Mouse (Mus musculus) forebrain, embryonic 12.5 days (tissue): ENCODE data around the gene Epb41l5. TPM values are rescaled to one million over a fixed set of nuclear protein-coding genes. Genes with fewer than 3 reads are reported as not detected.

ENCODE experiments used
- ATAC-seq: fragments of 200-750 bp; cut with Nextera tagmentation; 2 replicates; pipeline ENCODE4 v1.8.0; 2017; ENCODE audit warnings: moderate TSS enrichment; ENCODE audit not compliant: low FRiP score
- H3K27ac ChIP-seq: fragments of 300-500 bp; sonication (generic); 2 replicates; pipeline ENCODE4 v1.5.1; 2016; ENCODE audit warnings: mild to moderate bottlenecking
- H3K27me3 ChIP-seq: fragments of 300-500 bp; sonication (generic); 2 replicates; pipeline ENCODE4 v1.6.1; 2016; ENCODE audit warnings: mild to moderate bottlenecking
- H3K36me3 ChIP-seq: fragments of 300-500 bp; sonication (generic); replicated peaks from 2 replicates; pipeline ENCODE4 v1.6.1; 2016; ENCODE audit warnings: mild to moderate bottlenecking
- H3K4me1 ChIP-seq: fragments of 300-500 bp; sonication (generic); 2 replicates; pipeline ENCODE4 v1.6.1; 2016
- H3K4me2 ChIP-seq: fragments of 300-500 bp; sonication (generic); 2 replicates; pipeline ENCODE4 v1.6.1; 2016; ENCODE audit warnings: mild to moderate bottlenecking, moderate library complexity
- H3K4me3 ChIP-seq: fragments of 300-500 bp; sonication (generic); replicated peaks from 2 replicates; pipeline ENCODE4 v1.5.1; 2016; ENCODE audit warnings: mild to moderate bottlenecking
- H3K9ac ChIP-seq: fragments of 300-500 bp; sonication (generic); 2 replicates; pipeline ENCODE4 v1.6.1; 2016; ENCODE audit warnings: mild to moderate bottlenecking
- H3K9me3 ChIP-seq: fragments of 300-500 bp; sonication (generic); 2 replicates; pipeline ENCODE4 v1.6.1; 2016
- WGBS: fragments of 180-500 bp; shearing (Covaris S2); methylation state at CpG from one replicate; pipeline ENCODE4 v1.1.7; 2016; 5-methylcytosine and 5-hydroxymethylcytosine counted together
- polyA plus RNA-seq: library from polyadenylated mRNA; unstranded; fragments of >200 nt; fragmentation: Nextera tagmentation; extraction: Ambion mirVana; gene quantifications from 2 replicates; pipeline ENCODE4 v1.2.1, GENCODE M21; 2016

Epb41l5 gene
- 38.0 and 41.8 TPM in 2 replicates for polyA plus RNA-seq

GRCm38 (mm10) chr1:119648205-119649111, at the start of gene Epb41l5:
Gene Epb41l5 (minus strand): TSS chr1:119649000.
- H3K9ac ChIP-seq = peak within 1 kb of the TSS; percentile 72
- H3K4me2 ChIP-seq = peak within 1 kb of the TSS; percentile 71
- WGBS = under 1% methylated on average over 86 of the region's 86 CpGs
- H3K4me1 ChIP-seq = peaks cover 14% of the 10 kb centered on the region
- peak within 1 kb of the TSS; percentile 88 for H3K27ac ChIP-seq
- no peaks in the 10 kb centered on the region for H3K9me3 ChIP-seq
- no peaks in the 10 kb centered on the region for H3K27me3 ChIP-seq
- peak within 1 kb of the TSS; percentile 80 for H3K4me3 ChIP-seq
- no peaks in the 10 kb centered on the region for H3K36me3 ChIP-seq
- ATAC-seq = peak; percentile 97

GRCm38 (mm10) chr1:119696860-119697259, 48.1 kb upstream of the Epb41l5 start:
- H3K9me3 ChIP-seq = no peaks in the 10 kb centered on the region
- WGBS = 98% methylated on average over 1 of the region's 1 CpGs
- ATAC-seq = no peak

GRCm38 (mm10) chr1:119685773-119686558, 37.2 kb upstream of the Epb41l5 start:
- Histone ChIP-seq H3K9me3 (no peaks in the 10 kb centered on the region), H3K9ac (no peak overlapping the region), H3K27ac (no peak overlapping the region), H3K4me1 (no peaks in the 10 kb centered on the region), H3K4me2 (no peak overlapping the region), H3K27me3 (no peaks in the 10 kb centered on the region), H3K4me3 (no peak overlapping the region), H3K36me3 (peaks cover 11% of the 10 kb centered on the region)
- WGBS = 89% methylated on average over 3 of the region's 3 CpGs
- ATAC-seq = no peak

More at GRCm38 (mm10) chr1:119696860-119697259, 48.1 kb upstream of the Epb41l5 start:
- no peak overlapping the region for H3K4me3 ChIP-seq
- no peaks in the 10 kb centered on the region for H3K4me1 ChIP-seq
- H3K27me3 ChIP-seq = no peaks in the 10 kb centered on the region
- no peak overlapping the region for H3K4me2 ChIP-seq
- no peak overlapping the region for H3K27ac ChIP-seq
- no peak overlapping the region for H3K9ac ChIP-seq
- peaks cover 24% of the 10 kb centered on the region for H3K36me3 ChIP-seq

- Histone ChIP-seq H3K4me3 (no peak overlapping the region), H3K4me2 (no peak overlapping the region), H3K9me3 (no peaks in the 10 kb centered on the region), H3K27ac (no peak overlapping the region), H3K27me3 (no peaks in the 10 kb centered on the region), H3K36me3 (peaks cover 17% of the 10 kb centered on the region), H3K4me1 (no peaks in the 10 kb centered on the region), H3K9ac (no peak overlapping the region)
- ATAC-seq = no peak; the same call in 1 of the 2 replicates
- 39% methylated on average over 2 of the region's 2 CpGs for WGBS
Measured at GRCm38 (mm10) chr1:119681663-119682213, 32.9 kb upstream of the Epb41l5 start.

- Histone ChIP-seq H3K36me3 (peaks cover 15% of the 10 kb centered on the region), H3K27me3 (no peaks in the 10 kb centered on the region), H3K27ac (no peak overlapping the region), H3K9ac (no peak overlapping the region), H3K4me3 (no peak overlapping the region), H3K9me3 (no peaks in the 10 kb centered on the region), H3K4me1 (no peaks in the 10 kb centered on the region), H3K4me2 (no peak overlapping the region)
- ATAC-seq = no peak
- WGBS = 83% methylated on average over 1 of the region's 1 CpGs
Measured at GRCm38 (mm10) chr1:119674984-119675383, 26.2 kb upstream of the Epb41l5 start.

GRCm38 (mm10) chr1:119666904-119667303, 18.1 kb upstream of the Epb41l5 start:
- Histone ChIP-seq H3K27me3 (no peaks in the 10 kb centered on the region), H3K27ac (no peak overlapping the region), H3K4me1 (no peaks in the 10 kb centered on the region), H3K36me3 (0 out of 2 replicates have a peak, but pooled peaks cover 10% of the 10 kb centered on the region), H3K9ac (no peak overlapping the region), H3K9me3 (no peaks in the 10 kb centered on the region), H3K4me3 (no peak overlapping the region), H3K4me2 (no peak overlapping the region)
- WGBS = 91% methylated on average over 7 of the region's 7 CpGs
- ATAC-seq = no peak

- H3K4me2 ChIP-seq = no peak overlapping the region
- H3K9me3 ChIP-seq = no peaks in the 10 kb centered on the region
- H3K36me3 ChIP-seq = peaks cover 3% of the 10 kb centered on the region; the same call in 1 of the 2 replicates
- no peak for ATAC-seq
- H3K4me3 ChIP-seq = no peak overlapping the region
- no peak overlapping the region for H3K9ac ChIP-seq
- H3K27ac ChIP-seq = no peak overlapping the region
- 97% methylated on average over 2 of the region's 2 CpGs for WGBS
- no peaks in the 10 kb centered on the region for H3K4me1 ChIP-seq
- H3K27me3 ChIP-seq = no peaks in the 10 kb centered on the region
Measured at GRCm38 (mm10) chr1:119654307-119654706, 5.5 kb upstream of the Epb41l5 start.

- Histone ChIP-seq H3K9me3 (no peaks in the 10 kb centered on the region), H3K9ac (no peak overlapping the region), H3K4me3 (no peak overlapping the region), H3K36me3 (no peaks in the 10 kb centered on the region), H3K27me3 (no peaks in the 10 kb centered on the region), H3K4me1 (peaks cover 14% of the 10 kb centered on the region), H3K27ac (no peak overlapping the region), H3K4me2 (no peak overlapping the region)
- ATAC-seq = no peak
- 88% methylated on average over 5 of the region's 5 CpGs for WGBS
Measured at GRCm38 (mm10) chr1:119650386-119650785, 1.6 kb upstream of the Epb41l5 start.

GRCm38 (mm10) chr1:119649627-119650026, 827 bp upstream of the Epb41l5 start:
- 74% methylated on average over 2 of the region's 2 CpGs for WGBS
- H3K36me3 ChIP-seq = no peaks in the 10 kb centered on the region
- H3K9me3 ChIP-seq = no peaks in the 10 kb centered on the region
- no peak overlapping the region for H3K4me3 ChIP-seq
- H3K27me3 ChIP-seq = no peaks in the 10 kb centered on the region
- no peak overlapping the region for H3K4me2 ChIP-seq
- H3K27ac ChIP-seq = no peak overlapping the region
- no peak for ATAC-seq
- H3K4me1 ChIP-seq = peaks cover 14% of the 10 kb centered on the region
- H3K9ac ChIP-seq = no peak overlapping the region

- Histone ChIP-seq H3K27me3 (no peaks in the 10 kb centered on the region), H3K4me1 (peaks cover 20% of the 10 kb centered on the region), H3K4me2 (no peak overlapping the region), H3K9me3 (no peaks in the 10 kb centered on the region), H3K36me3 (no peaks in the 10 kb centered on the region; the same call in 1 of the 2 replicates), H3K9ac (no peak overlapping the region), H3K4me3 (no peak overlapping the region), H3K27ac (no peak overlapping the region)
- no peak for ATAC-seq
- 60% methylated on average over 2 of the region's 2 CpGs for WGBS
Measured at GRCm38 (mm10) chr1:119646356-119646755, 2.4 kb downstream of the Epb41l5 start.

GRCm38 (mm10) chr1:119642367-119642766, 6.4 kb downstream of the Epb41l5 start:
- Histone ChIP-seq H3K36me3 (no peaks in the 10 kb centered on the region; the same call in 1 of the 2 replicates), H3K27me3 (no peaks in the 10 kb centered on the region), H3K9me3 (no peaks in the 10 kb centered on the region), H3K4me1 (peaks cover 15% of the 10 kb centered on the region), H3K9ac (no peak overlapping the region), H3K4me3 (no peak overlapping the region), H3K4me2 (no peak overlapping the region), H3K27ac (no peak overlapping the region)
- peak; percentile 72; the same call in 1 of the 2 replicates for ATAC-seq
- WGBS = 37% methylated on average over 12 of the region's 12 CpGs
